In the genomic region with DNA sequence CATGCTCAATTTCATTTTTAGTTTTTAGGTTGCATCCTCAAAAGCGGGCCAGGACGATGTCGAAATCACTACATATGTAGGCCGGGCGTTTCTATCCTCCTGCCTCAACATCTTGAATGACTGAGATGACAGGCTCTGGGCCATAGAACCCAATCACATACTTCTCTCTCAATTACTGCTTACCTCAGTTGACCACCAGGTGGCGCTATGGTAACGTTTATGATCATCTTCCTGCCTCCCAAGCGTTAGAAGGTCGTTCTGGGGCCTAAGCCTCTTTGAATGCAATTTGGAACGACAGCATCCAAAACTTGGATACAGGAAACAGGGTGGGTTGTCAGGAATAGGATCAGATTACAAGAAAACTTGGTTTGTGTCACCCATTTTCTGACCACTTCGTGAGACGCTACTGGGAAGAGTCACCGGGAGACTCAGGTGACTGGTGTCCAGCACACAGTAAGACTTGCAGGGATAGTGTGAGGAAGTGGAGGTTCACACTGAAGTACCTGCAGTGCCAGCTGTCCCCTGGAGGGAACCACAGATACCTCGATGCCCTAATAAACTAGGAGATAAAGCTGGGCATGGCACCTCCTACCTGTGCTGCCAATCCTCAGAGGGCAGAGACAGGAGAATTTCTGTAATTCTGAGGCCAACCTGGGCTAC, we compare ENCODE assay signal across 8 mouse cellular contexts. TPM values are rescaled to one million over a fixed set of nuclear protein-coding genes. Genes with fewer than 3 reads are reported as not detected.
A peak's percentile ranks its signal among the peaks of the same experiment; 100 is the strongest.
DNase-seq lines count a peak whose midpoint lies in the region; ATAC-seq lines count a peak whose summit lies in the region.

No protein-coding gene starts in this region.

- H3K4me2 ChIP-seq in forebrain, embryonic 13.5 days = no peak overlapping the region
- H3K4me2 ChIP-seq in lung, embryonic 15.5 days = no peak overlapping the region

- H3K36me3 ChIP-seq in forebrain, embryonic 13.5 days (ENCODE audit: poor library complexity, severe bottlenecking) = no peaks in the 10 kb centered on the region
- H3K36me3 ChIP-seq in lung, embryonic 15.5 days = no peaks in the 10 kb centered on the region

- intact Hi-C loops in heart, postnatal 36 days (cut with DNase I) = loop anchor here (1.0 kb wide), 3 partner anchors 18 to 134 kb away; no protein-coding TSS in a partner anchor

- peak; percentile 73 for ATAC-seq in forebrain, embryonic 13.5 days
- ATAC-seq in lung, embryonic 15.5 days (ENCODE audit: borderline replicate concordance, extremely low read depth, low FRiP score, low TSS enrichment) = peak; percentile 55; the same call in 1 of the 2 replicates

- H3K27me3 ChIP-seq in forebrain, embryonic 13.5 days = no peaks in the 10 kb centered on the region
- no peaks in the 10 kb centered on the region for H3K27me3 ChIP-seq in lung, embryonic 15.5 days

- peak; percentile 84 for DNase-seq in MN1 (ENCODE audit: low spot score)
- DNase-seq in c-Kit-positive CD71-positive TER-119-positive erythroid progenitor cells, embryonic 14.5 days (ENCODE audit: low spot score) = peak; percentile 86
- peak; percentile 85 to 87 for DNase-seq in heart, postnatal 36 days
- peak; percentile 94 for DNase-seq in layer of hippocampus, adult 11-12 months (ENCODE audit: low spot score)
- peak; percentile 60 for DNase-seq in ovary, postnatal 36 days (ENCODE audit: low spot score)
- DNase-seq in thymus, postnatal 4 days = peak; percentile 90

- H3K27ac ChIP-seq in forebrain, embryonic 13.5 days = peak overlapping the region; percentile 59
- no peak overlapping the region for H3K27ac ChIP-seq in lung, embryonic 15.5 days

- WGBS in forebrain, embryonic 13.5 days = 15% methylated on average over 14 of the region's 14 CpGs
- WGBS in lung, embryonic 15.5 days = 15% methylated on average over 14 of the region's 14 CpGs

- H3K4me1 ChIP-seq in forebrain, embryonic 13.5 days = peaks cover 29% of the 10 kb centered on the region
- H3K4me1 ChIP-seq in lung, embryonic 15.5 days = peaks cover 8% of the 10 kb centered on the region

- H3K9ac ChIP-seq in forebrain, embryonic 13.5 days = no peak overlapping the region
- H3K9ac ChIP-seq in lung, embryonic 15.5 days = no peak overlapping the region

- no peaks in the 10 kb centered on the region for H3K9me3 ChIP-seq in forebrain, embryonic 13.5 days (replicated peaks)
- no peaks in the 10 kb centered on the region for H3K9me3 ChIP-seq in lung, embryonic 15.5 days

- H3K4me3 ChIP-seq in forebrain, embryonic 13.5 days = no peak overlapping the region
- no peak overlapping the region for H3K4me3 ChIP-seq in lung, embryonic 15.5 days

RNA-seq across cellular contexts. Expression of gene Calm3, which starts 8.2 kb away (rescaled TPM):
- polyA plus RNA-seq in forebrain, embryonic 13.5 days (2015; fragmentation: Nextera tagmentation; extraction: Ambion mirVana) = 271 and 296 TPM in 2 replicates
- total RNA-seq in heart, postnatal 36 days (2021) = 100 to 1,000 TPM; 182 to 193 TPM
- 101 and 104 TPM in 2 replicates for polyA plus RNA-seq in lung, embryonic 15.5 days (2015; fragmentation: Nextera tagmentation; extraction: Ambion mirVana)

RNA-seq across cellular contexts. Expression of gene Pnmal2, which starts 12.4 kb away (rescaled TPM):
- polyA plus RNA-seq in forebrain, embryonic 13.5 days (2015; fragmentation: Nextera tagmentation; extraction: Ambion mirVana) = 59.5 and 78.0 TPM in 2 replicates
- 1 to 10 TPM; 3.4 to 3.9 TPM for total RNA-seq in heart, postnatal 36 days (2021)
- 6.2 and 6.6 TPM in 2 replicates for polyA plus RNA-seq in lung, embryonic 15.5 days (2015; fragmentation: Nextera tagmentation; extraction: Ambion mirVana)

RNA-seq across cellular contexts. Expression of gene Ptgir, which starts 25.8 kb away (rescaled TPM):
- 0.14 and 0.37 TPM in 2 replicates for polyA plus RNA-seq in forebrain, embryonic 13.5 days (2015; fragmentation: Nextera tagmentation; extraction: Ambion mirVana)
- total RNA-seq in heart, postnatal 36 days (2021) = 1 to 10 TPM; 2.9 TPM
- 2.0 and 2.4 TPM in 2 replicates for polyA plus RNA-seq in lung, embryonic 15.5 days (2015; fragmentation: Nextera tagmentation; extraction: Ambion mirVana)

RNA-seq across cellular contexts. Expression of gene Pnmal1, which starts 27.4 kb away (rescaled TPM):
- polyA plus RNA-seq in forebrain, embryonic 13.5 days (2015; fragmentation: Nextera tagmentation; extraction: Ambion mirVana) = 37.0 and 40.8 TPM in 2 replicates
- total RNA-seq in heart, postnatal 36 days (2021) = not detected
- polyA plus RNA-seq in lung, embryonic 15.5 days (2015; fragmentation: Nextera tagmentation; extraction: Ambion mirVana) = 0.11 and 0.36 TPM in 2 replicates

RNA-seq across cellular contexts. Expression of gene Gng8, which starts 40.5 kb away (rescaled TPM):
- polyA plus RNA-seq in forebrain, embryonic 13.5 days (2015; fragmentation: Nextera tagmentation; extraction: Ambion mirVana) = 9.2 and 18.2 TPM in 2 replicates
- 1 to 10 TPM in 1 of 2 experiments, under 1 TPM in 1; 0.54 to 1.3 TPM for total RNA-seq in heart, postnatal 36 days (2021)
- 11.2 and 12.0 TPM in 2 replicates for polyA plus RNA-seq in lung, embryonic 15.5 days (2015; fragmentation: Nextera tagmentation; extraction: Ambion mirVana)
